Mouse (Mus musculus): ENCODE measurements at regions not wholly inside any gene's neighbourhood (a gene's known extent, or its start where the extent isn't known, plus 50 kb on each side); places are given as distances from the start of the nearest gene placed in this dataset.

DNA sequence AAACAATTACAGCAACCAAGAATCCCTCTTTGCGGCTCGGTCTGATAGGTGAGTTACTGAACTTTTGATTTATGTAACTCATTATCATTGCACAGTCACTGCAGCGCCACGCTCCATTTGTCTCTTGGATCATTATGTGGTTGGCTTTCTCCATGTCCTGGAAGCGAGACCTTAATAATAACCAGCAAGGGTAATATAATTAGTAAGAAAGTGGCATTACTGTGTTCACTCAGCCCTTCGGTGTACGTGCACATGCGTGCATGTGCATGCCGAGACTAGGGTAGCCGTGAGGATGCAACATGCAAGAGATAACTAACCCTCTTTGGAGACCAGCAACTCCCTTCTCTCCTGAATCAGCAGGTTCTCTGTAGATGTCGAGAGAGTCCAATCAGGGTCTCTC is 114.9 kb upstream of the Camk1g start:
- no peak for DNase-seq (ENCODE audit: low read depth, low spot score)

DNA sequence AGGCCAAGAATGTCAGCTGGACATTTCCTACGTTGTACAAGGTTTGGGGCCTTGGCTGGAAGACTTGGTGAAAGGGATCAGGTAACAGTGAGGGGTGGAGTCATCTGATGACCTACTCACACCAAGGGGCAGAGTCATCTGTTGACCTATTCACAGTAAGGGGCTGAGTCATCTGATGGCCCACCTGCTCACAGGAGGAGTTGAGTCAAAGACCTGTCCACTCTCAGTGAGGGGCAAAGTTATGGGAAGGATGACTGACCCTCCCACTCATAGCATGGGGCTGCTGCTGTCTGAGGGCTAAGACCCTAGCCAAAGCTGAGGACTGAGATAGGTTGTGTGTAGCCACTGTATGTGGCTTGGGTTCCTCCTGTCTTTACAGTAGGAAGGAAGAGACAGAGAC is 107.2 kb upstream of the Camk1g start:
- no peak for DNase-seq (ENCODE audit: low read depth, low spot score)

GRCm38 (mm10) chr1:193476805-193477204 is 106.7 kb upstream of the Camk1g start:
- DNase-seq (ENCODE audit: low read depth, low spot score), result no peak

DNA sequence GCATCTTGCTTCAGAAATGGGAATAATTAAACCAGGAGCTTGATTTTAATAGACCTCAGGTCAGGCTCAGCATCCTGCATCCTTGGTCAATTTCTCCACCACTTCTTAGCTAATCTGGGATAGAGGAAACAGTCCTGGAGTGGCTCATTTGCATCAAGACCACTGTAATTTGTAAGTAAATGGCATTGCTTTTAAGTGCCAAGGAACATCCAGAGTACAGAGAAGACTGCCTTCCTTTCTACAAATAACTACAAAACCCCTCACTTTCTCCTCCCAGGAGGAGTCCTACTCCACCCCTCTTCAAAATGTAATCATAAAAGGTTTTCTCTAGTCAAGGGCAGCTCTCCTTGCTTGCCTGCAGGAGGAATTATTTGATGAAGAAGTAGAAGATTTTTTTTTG is 96.2 kb upstream of the Camk1g start:
- DNase-seq (ENCODE audit: low read depth, low spot score), result no peak

GRCm38 (mm10) chr1:193459735-193460134 is 89.6 kb upstream of the Camk1g start:
- no peak for DNase-seq (ENCODE audit: low read depth, low spot score)

- no peak for DNase-seq (ENCODE audit: low read depth, low spot score)
These were observed 87.8 kb upstream of the Camk1g start for GRCm38 (mm10) chr1:193457908-193458307.

DNA sequence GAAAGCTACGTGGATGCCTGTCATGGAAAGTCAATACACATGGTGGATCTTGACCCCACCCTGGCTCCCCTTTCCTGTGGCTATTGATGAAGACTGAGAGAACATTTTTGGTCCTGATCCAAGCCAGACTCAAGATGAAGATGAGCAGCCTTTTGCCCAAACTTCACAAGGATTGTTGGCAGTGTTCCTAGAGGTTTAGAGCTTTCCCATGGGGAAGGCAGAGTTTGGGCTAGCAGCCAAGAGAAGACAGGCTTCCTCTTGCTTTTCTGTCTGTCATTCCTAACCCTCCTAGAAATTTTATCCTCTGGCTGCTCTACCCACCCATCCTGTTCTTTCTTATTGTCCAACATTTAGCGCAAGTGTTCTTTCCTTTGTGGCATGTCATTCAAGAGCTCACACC is 83.6 kb upstream of the Camk1g start:
- no peak for DNase-seq (ENCODE audit: low read depth, low spot score)

GRCm38 (mm10) chr1:193451471-193452135 is 81.5 kb upstream of the Camk1g start:
- no peak for DNase-seq (ENCODE audit: low read depth, low spot score)

DNA sequence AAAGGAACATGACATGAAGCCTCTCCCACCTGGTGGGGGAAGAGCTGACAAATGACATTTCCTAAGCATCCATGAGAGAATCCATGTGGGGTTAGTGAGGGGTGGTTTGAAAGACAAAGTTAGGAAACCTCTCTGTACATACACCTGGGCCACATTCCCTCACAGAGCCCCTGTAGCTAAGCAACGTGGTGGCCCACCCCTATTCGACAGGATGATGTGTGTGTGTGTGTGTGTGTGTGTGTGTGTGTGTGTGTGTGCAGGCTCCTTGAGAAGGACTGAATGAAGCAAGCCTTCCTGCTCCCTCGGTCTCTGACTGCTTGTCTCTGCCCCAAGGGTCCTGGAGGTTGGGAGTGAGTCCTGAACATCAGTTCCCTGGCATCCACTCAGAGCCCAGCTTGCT is 80.7 kb upstream of the Camk1g start:
- no peak for DNase-seq (ENCODE audit: low read depth, low spot score)

DNA sequence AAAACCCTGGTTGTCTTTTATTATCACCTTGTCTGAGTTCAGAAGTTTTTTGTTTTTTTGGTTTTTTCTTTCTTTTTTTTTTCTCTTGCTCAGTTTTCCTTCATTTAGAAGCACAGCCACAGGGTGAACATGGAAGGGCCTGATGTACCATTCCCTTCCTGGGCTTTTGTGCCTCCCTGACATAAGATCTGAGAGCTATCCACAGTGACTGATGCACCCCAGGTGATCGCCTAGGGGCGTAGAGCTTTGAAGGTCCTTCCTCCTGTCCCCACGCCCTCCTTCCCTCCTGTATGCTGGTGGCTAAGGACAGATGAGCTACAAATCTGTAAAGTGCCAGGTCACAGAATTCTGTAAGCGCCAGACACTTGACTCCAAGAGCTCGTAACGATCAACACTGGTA is 80.1 kb upstream of the Camk1g start:
- DNase-seq (ENCODE audit: low read depth, low spot score), result no peak

- DNase-seq (ENCODE audit: low read depth, low spot score), result no peak
These were observed 79.5 kb upstream of the Camk1g start for GRCm38 (mm10) chr1:193449394-193450103.

- DNase-seq (ENCODE audit: low read depth, low spot score), result no peak
These were observed 78.8 kb upstream of the Camk1g start for GRCm38 (mm10) chr1:193448793-193449393.

GRCm38 (mm10) chr1:193447647-193448046 is 77.5 kb upstream of the Camk1g start:
- no peak for DNase-seq (ENCODE audit: low read depth, low spot score)

DNA sequence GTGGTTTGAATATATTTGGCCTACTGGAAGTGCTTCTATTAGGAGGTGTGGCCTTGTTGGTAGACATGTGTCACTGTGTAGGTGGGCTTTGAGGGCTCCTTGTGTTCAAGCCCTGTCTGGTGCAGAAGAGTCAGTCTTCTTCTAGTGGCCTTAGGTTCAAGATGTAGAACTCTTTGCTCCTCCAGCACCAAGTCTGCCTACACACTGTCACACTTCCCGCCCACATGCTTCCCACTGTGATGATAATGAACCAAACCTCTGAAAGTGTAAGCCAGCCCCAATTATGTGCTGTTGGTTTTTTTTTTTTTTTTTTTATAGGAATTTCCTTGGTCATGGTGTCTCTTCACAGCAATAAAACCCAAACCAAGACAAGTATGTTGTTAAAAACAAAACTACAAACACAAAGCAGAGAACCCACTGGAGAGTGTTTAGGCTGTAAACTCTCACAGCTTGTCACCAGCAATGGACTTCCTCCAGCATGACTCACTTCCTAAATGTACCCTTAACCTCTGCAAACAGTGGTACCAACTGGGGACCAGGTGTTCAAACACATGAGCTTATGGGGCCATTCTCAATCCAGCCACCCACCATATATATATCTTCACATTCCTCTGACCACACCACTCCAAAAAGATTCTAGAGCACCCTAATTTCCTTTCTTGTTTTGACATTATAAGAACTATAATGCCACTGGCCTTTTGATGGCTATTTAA is 74.0 kb upstream of the Camk1g start:
- DNase-seq (ENCODE audit: low read depth, low spot score), result no peak

GRCm38 (mm10) chr1:193440512-193440911 is 70.4 kb upstream of the Camk1g start:
- DNase-seq (ENCODE audit: low read depth, low spot score), result peak; percentile 13

GRCm38 (mm10) chr1:193434281-193434680 is 64.2 kb upstream of the Camk1g start:
- no peak for DNase-seq (ENCODE audit: low read depth, low spot score)

GRCm38 (mm10) chr1:193433493-193434021 is 63.5 kb upstream of the Camk1g start:
- no peak for DNase-seq (ENCODE audit: low read depth, low spot score)

- no peak for DNase-seq (ENCODE audit: low read depth, low spot score)
These were observed 60.1 kb upstream of the Camk1g start for GRCm38 (mm10) chr1:193430231-193430630.

GRCm38 (mm10) chr1:193423653-193424075 is 53.6 kb upstream of the Camk1g start:
- no peak for DNase-seq (ENCODE audit: low read depth, low spot score)

- no peak for DNase-seq (ENCODE audit: low read depth, low spot score)
These were observed 52.8 kb upstream of the Camk1g start for GRCm38 (mm10) chr1:193422886-193423285.

- DNase-seq (ENCODE audit: low read depth, low spot score), result no peak
These were observed 51.7 kb upstream of the Camk1g start for GRCm38 (mm10) chr1:193421820-193422219.

GRCm38 (mm10) chr1:193421414-193421813 is 51.3 kb upstream of the Camk1g start:
- no peak for DNase-seq (ENCODE audit: low read depth, low spot score)
